ENCODE assay signal across 13 mouse cellular contexts in genomic region chr10:99451639-99452417, GRCm38 (mm10).
A peak's percentile ranks its signal among the peaks of the same experiment; 100 is the strongest.
DNase-seq lines count a peak whose midpoint lies in the region; ATAC-seq lines count a peak whose summit lies in the region.
"Had no signal": no experiment of that assay in that cellular context is flagged by ENCODE, and none has a peak within 500 bp of the region (broad histone marks: within the 10 kb centered on the region; RNA-seq: fewer than 3 reads in every experiment).

No protein-coding gene starts in this region.

- no peak overlapping the region for H3K4me2 ChIP-seq in heart, embryonic 13.5 days
- no peak overlapping the region for H3K4me2 ChIP-seq in heart, embryonic 11.5 days
- no peak overlapping the region for H3K4me2 ChIP-seq in hindbrain, embryonic 15.5 days
- no peak overlapping the region for H3K4me2 ChIP-seq in neural tube, embryonic 13.5 days
- H3K4me2 ChIP-seq: embryonic facial prominence, embryonic 15.5 days had no signal

- no peak overlapping the region for H3K9ac ChIP-seq in heart, embryonic 13.5 days
- H3K9ac ChIP-seq in heart, embryonic 11.5 days (ENCODE audit: low read depth, low read length) = no peak overlapping the region
- no peak overlapping the region for H3K9ac ChIP-seq in hindbrain, embryonic 15.5 days
- no peak overlapping the region for H3K9ac ChIP-seq in neural tube, embryonic 13.5 days
- H3K9ac ChIP-seq: embryonic facial prominence, embryonic 15.5 days had no signal

- H3K4me1 ChIP-seq in heart, embryonic 13.5 days = peaks cover 16% of the 10 kb centered on the region
- H3K4me1 ChIP-seq in heart, embryonic 11.5 days (ENCODE audit: control insufficient read depth, insufficient read depth, low read length) = peaks cover 3% of the 10 kb centered on the region; the same call in 1 of the 2 replicates
- peaks cover 10% of the 10 kb centered on the region for H3K4me1 ChIP-seq in hindbrain, embryonic 15.5 days (replicated peaks)
- peaks cover 16% of the 10 kb centered on the region for H3K4me1 ChIP-seq in neural tube, embryonic 13.5 days (replicated peaks)
- H3K4me1 ChIP-seq: embryonic facial prominence, embryonic 15.5 days had no signal

- WGBS in heart, embryonic 13.5 days = 34% methylated on average over 10 of the region's 10 CpGs
- 48% methylated on average over 10 of the region's 10 CpGs for WGBS in heart, embryonic 11.5 days (ENCODE audit: insufficient replicate concordance)
- WGBS in hindbrain, embryonic 15.5 days = 12% methylated on average over 10 of the region's 10 CpGs
- WGBS in neural tube, embryonic 13.5 days = 20% methylated on average over 10 of the region's 10 CpGs

- DNase-seq in embryo, embryonic 9.5 days (ENCODE audit: extremely low spot score) = peak; percentile 40
- no peak for DNase-seq in thymus, postnatal 0 days (ENCODE audit: low spot score)
- DNase-seq in c-Kit-positive CD71-positive TER-119-positive erythroid progenitor cells, embryonic 14.5 days (ENCODE audit: low spot score) = no peak
- no peak for DNase-seq in cerebellum, postnatal 14 days
- DNase-seq: heart, adult 2 months; kidney, adult 18-20 months had no signal

- no peak overlapping the region for H3K4me3 ChIP-seq in heart, embryonic 13.5 days
- H3K4me3 ChIP-seq in heart, embryonic 11.5 days (ENCODE audit: low read depth, low read length) = no peak overlapping the region
- no peak overlapping the region for H3K4me3 ChIP-seq in hindbrain, embryonic 15.5 days
- H3K4me3 ChIP-seq in neural tube, embryonic 13.5 days = no peak overlapping the region
- H3K4me3 ChIP-seq: embryonic facial prominence, embryonic 15.5 days; heart, adult 2 months; limb, embryonic 10.5 days had no signal

- no peak for ATAC-seq in heart, embryonic 13.5 days (ENCODE audit: extremely low read depth, insufficient number of reproducible peaks, low FRiP score, low TSS enrichment)
- ATAC-seq in heart, embryonic 11.5 days (replicated peaks; ENCODE audit: insufficient number of reproducible peaks, low FRiP score, low TSS enrichment) = no peak
- peak; percentile 54; the same call in 1 of the 2 replicates for ATAC-seq in hindbrain, embryonic 15.5 days (ENCODE audit: low FRiP score, low read depth)
- no peak for ATAC-seq in neural tube, embryonic 13.5 days (ENCODE audit: low read depth)
- ATAC-seq: lung, postnatal 0 days had no signal

- no peaks in the 10 kb centered on the region for H3K27me3 ChIP-seq in heart, embryonic 13.5 days (replicated peaks)
- H3K27me3 ChIP-seq in heart, embryonic 11.5 days (ENCODE audit: control insufficient read depth, insufficient read depth, low read length) = no peaks in the 10 kb centered on the region
- H3K27me3 ChIP-seq in hindbrain, embryonic 15.5 days = no peaks in the 10 kb centered on the region
- H3K27me3 ChIP-seq in neural tube, embryonic 13.5 days = no peaks in the 10 kb centered on the region
- H3K27me3 ChIP-seq: embryonic facial prominence, embryonic 15.5 days had no signal

- 0 out of 2 replicates have a peak overlapping the region, but pooled peaks have one; percentile 39 for H3K27ac ChIP-seq in heart, embryonic 13.5 days (replicated peaks)
- no peak overlapping the region for H3K27ac ChIP-seq in heart, embryonic 11.5 days (ENCODE audit: low read depth, low read length)
- H3K27ac ChIP-seq in hindbrain, embryonic 15.5 days (replicated peaks) = peak overlapping the region; percentile 40
- H3K27ac ChIP-seq in neural tube, embryonic 13.5 days (replicated peaks) = peak overlapping the region; percentile 52
- H3K27ac ChIP-seq: embryonic facial prominence, embryonic 15.5 days; heart, adult 2 months; limb, embryonic 10.5 days had no signal

- H3K36me3 ChIP-seq in heart, embryonic 13.5 days = no peaks in the 10 kb centered on the region
- no peaks in the 10 kb centered on the region for H3K36me3 ChIP-seq in heart, embryonic 11.5 days (ENCODE audit: control insufficient read depth, insufficient read depth, low read length)
- no peaks in the 10 kb centered on the region for H3K36me3 ChIP-seq in hindbrain, embryonic 15.5 days
- no peaks in the 10 kb centered on the region for H3K36me3 ChIP-seq in neural tube, embryonic 13.5 days
- H3K36me3 ChIP-seq: embryonic facial prominence, embryonic 15.5 days; limb, embryonic 10.5 days had no signal

- H3K9me3 ChIP-seq in heart, embryonic 13.5 days = no peaks in the 10 kb centered on the region
- no peaks in the 10 kb centered on the region for H3K9me3 ChIP-seq in heart, embryonic 11.5 days (replicated peaks; ENCODE audit: control insufficient read depth, low read length)
- no peaks in the 10 kb centered on the region for H3K9me3 ChIP-seq in hindbrain, embryonic 15.5 days
- no peaks in the 10 kb centered on the region for H3K9me3 ChIP-seq in neural tube, embryonic 13.5 days
- H3K9me3 ChIP-seq: embryonic facial prominence, embryonic 15.5 days; limb, embryonic 10.5 days had no signal
